Mouse (Mus musculus): ENCODE measurements around the gene Dcakd.
A peak's percentile ranks its signal among the peaks of the same experiment; 100 is the strongest.
"Not testable (repeated sequence)": the region's sequence is repeated elsewhere in the genome, so short reads cannot be mapped to it uniquely, and the experiment has no call there.

Gene Dcakd

GRCm38 (mm10) chr11:102975966-102976365 lies 52.2 kb downstream of the Dcakd start:
- DNase-seq = not testable (repeated sequence)

- DNase-seq = no peak
Measured at GRCm38 (mm10) chr11:102972326-102972725, 55.8 kb downstream of the Dcakd start.

GRCm38 (mm10) chr11:102971604-102972003 lies 56.5 kb downstream of the Dcakd start:
- DNase-seq = no peak

DNA sequence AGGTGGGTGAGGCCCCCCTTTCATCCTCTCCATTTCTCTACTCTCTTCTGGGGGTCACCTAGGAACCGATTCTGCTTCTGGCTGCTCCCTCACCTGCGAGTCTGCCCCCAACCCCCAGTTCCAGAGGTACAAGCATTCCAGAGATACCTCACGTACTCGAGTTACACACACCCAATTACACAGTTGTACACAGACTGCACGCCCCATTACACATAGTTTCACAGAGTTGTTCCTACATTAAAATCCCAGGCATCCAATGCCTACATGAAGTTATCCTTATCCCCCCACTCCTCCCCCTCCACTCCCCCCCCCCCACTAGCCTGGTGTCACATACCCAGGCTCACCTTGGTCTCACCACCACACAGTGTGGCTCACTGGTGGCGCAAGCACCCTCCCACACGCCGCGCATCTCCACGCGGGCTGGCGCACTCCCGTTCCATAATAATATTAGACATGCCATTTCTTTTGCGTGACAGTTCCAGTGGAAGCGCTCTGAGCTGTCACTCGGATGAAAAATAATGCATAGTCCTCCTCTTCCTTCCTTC lies 63.5 kb downstream of the Dcakd start:
- DNase-seq = no peak

DNA sequence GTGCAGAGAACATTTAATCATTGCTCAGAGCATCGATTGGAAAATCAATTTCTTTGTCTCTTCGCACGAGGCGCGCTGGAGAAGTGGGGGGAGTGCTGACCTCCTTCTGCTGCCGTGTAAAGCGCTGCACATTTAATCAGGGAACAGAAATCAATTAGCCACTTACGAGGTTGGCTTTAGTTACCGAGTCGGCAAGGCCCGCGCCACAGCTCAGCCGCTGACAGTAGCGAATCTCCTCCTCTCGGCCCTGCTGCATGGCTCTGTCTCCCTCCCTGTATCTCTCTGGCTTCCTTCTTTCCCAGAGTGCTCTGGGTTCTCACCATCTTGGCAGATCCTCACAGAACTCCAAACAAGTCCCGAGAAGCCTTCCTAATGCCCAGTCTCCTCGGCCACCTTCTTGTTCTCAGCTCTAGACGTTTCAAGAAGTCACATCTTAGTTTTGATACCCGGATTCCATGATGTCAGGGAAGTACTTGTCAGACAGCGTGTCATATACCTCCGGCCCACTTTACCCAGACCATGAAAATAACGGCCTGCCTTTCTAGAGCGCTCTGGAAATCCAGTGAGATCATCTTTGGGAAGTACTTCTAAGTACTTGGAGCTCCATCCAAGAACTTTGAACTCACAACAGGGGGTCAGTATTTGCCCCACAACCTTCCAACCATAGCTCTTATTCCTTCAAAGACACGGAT lies 64.1 kb downstream of the Dcakd start:
- DNase-seq = no peak

DNA sequence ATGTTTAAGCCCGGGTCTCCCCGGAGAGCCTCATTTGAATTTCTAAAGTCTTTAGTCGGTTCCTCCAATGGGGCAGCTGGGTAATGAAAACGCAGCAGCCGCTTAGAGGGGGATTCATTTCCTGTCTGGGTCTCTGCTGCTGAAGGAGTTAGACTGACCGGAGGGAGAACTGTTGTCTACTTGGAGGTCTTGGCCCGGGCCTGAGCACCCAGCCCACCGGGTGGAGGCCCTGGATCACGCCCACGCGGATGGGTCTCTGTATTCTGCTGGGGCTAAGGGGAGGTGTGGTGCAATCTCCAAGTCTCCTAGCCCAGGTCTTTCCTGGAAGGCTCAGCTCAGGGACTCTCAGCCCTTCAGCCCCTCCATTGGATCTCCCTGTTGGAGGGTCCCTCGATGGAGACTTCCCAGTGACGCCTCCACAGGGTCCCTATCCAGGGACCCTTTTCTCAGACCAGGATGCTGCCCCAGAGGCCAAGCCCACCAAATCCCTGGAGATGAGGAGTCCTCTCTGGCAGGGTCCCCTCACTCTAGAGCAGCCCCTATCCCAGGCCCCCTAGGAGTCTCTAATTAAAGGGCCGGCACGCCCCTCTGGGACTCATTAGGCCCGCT lies 64.8 kb downstream of the Dcakd start:
- no peak for DNase-seq

DNA sequence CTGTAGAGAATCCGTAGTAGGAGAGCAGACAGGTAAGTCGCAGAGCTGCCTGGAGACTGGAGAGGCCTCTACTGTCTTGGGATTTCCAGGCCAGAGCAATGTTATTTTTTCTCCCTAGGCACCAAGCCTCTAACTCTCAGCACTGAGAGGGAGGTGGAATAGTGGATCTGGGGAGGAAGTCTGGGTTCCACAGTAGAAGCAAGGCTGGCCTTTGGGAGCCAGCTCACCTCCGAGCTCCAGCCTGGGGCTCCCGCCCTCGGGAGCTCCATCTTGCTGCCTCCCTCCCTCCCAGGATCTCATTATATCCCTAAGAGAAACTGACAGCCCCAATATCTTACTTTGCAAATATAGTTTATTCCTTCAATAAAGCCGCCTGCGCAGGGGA lies 65.3 kb downstream of the Dcakd start:
- DNase-seq = no peak

DNA sequence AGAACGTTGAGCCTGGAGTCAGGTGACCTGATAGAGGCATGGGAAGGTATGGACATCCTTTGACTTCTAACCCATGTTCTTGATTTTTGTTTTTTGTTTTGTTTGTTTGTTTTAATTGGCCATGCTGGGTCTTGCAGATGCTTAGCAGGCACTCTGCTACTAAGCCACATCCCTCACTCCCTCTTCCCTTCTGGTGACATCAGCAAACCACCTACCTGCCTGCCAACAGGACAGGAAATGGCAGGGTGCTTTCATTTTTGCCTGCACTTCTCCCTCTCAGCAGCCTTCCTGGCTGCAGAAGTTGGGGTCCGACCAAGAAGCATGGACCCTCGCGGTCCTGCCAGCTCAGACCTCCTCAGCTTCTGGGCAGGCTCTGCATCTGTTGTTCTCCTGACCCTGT lies 67.1 kb downstream of the Dcakd start:
- DNase-seq = no peak

GRCm38 (mm10) chr11:102958870-102959269 lies 69.3 kb downstream of the Dcakd start:
- DNase-seq = no peak

- no peak for DNase-seq
Measured at GRCm38 (mm10) chr11:102958431-102958830, 69.7 kb downstream of the Dcakd start.

DNA sequence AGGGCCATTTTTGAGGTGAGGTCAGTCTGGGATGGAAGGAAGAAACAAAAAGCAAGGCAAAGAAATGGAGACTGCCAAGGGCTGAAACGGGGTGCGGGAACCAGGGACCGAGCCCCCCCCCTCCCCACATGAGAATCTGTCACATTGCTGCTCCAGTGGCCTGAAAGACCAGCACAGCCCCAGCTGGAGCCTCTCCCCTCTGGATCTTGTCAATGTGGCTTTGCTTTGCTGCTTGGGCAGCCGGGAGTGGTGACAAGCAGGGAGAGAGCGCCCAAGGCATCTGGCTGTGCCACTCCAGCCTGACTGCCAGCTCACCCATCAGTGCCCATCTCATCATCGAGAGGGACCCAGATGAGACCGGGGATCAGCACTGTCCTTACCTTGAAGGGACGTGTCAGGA lies 70.4 kb downstream of the Dcakd start:
- no peak for DNase-seq

GRCm38 (mm10) chr11:102956962-102957614 lies 71.0 kb downstream of the Dcakd start:
- no peak for DNase-seq

DNA sequence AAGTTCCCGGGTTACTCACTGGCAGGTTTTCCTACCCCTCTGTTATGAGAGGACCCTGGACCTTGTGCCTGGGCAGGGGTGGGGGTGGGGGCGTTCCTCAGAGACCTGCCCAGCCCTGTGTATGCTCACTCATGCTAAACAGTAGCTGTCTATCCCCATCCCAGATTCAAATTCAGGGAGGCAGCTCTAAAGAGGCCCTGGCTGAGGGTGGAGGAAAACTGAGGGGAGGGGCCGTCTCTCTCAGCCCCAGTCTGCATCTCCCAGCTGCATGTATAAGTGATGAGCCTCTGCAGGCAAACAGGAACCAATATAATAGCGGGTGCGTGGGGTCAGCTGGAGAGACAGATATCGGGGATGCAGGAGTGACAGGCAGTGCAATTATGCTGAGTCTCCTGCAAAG lies 75.2 kb downstream of the Dcakd start:
- no peak for DNase-seq

DNA sequence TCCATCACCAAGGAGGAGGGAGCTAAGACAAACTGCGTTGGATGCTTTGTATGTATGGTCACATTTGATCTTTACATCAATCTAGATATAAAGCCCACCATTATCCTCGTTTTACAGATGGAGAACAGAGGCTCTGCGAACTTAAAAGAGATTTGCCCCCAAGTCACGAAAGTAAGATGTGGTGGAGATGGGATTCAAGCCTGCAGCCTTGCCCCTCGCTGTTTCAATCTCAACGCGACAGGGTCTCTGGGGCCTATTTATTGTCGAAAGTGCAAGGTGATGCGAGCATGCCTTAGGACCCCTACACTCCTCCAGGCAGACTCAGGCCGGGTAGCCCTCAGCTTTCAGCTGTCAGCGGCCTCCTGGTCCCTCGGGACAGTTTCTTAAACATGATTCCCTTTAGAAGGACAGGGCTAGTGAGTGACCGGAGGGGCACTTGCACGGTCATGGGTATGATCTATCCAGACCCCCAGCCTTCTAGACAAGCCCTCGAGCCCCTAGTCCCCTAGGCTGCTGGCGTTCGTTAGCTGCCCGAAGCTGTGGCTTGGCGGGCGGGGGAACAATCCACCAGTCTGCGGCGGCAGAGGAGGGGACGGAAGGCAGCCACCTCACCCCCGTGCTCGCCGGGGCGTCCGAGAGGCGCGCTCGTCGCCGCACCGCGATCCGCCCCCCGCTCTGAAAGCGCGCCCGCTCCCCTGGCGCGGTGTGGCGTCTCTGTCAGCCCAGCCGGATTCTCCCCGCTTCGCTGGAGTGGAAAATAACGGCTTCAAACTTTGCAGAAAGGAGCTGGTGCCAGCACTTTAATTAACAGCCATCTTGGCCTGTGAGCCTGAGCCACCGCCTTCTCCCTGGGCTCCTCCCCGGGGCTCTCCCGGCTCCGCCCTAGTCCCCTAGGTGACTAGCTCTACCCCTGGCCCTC lies 79.8 kb downstream of the Dcakd start:
- peak; percentile 16 for DNase-seq

GRCm38 (mm10) chr11:102946992-102947343 lies 81.2 kb downstream of the Dcakd start:
- no peak for DNase-seq

DNA sequence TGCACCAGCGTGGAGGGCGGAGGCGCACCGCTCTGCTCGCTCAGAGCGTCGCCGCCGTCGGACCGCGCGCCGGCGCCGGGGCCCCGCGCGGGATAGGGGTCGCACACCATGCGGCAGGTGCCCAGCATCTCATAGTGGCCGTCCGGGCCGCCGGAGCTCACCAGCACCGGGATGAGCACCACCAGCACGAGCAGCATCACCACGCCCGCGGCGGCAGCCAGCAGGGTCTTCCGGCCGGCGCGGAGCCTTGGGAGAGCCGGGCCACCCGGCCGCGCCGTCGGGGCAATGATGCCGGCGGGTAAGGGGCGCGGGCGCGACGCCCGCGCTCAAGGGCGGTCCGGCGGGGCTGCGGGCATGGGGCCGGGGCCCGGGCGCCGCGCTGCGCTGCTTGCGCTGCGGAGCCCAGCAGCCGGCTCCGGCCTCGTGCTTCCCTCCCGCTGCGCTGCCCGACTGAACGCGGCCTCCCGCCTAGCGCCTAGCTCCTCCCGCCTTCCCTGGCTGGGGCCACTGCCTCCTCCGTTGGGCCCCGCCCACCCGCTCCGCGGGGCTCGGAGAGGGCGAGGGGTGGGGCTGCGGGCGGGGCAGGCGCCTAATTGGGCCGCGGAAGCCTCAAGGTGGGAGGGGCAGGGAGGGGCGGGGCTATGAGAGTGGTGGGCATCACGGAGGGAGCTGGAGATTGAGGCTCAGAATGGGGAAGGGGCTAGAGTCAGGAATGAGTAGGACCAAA lies 81.7 kb downstream of the Dcakd start, which contains the start of gene C1ql1:
C1ql1 (minus strand) TSS at position 424 of the 727 bp plus-strand sequence.
- DNase-seq = peak; percentile 81

- DNase-seq = no peak
Measured at GRCm38 (mm10) chr11:102945306-102946264, 82.5 kb downstream of the Dcakd start.

Measured in thymus, postnatal 25 days (tissue).